Mouse (Mus musculus) activated CD4-positive, CD25-positive, alpha-beta regulatory T cell, adult 4 months (primary cell): ENCODE data around the gene Upp1. TPM values are rescaled to one million over a fixed set of nuclear protein-coding genes. Genes with fewer than 3 reads are reported as not detected.
"Not testable (repeated sequence)": the region's sequence is repeated elsewhere in the genome, so short reads cannot be mapped to it uniquely, and the experiment has no call there.

Experiments
- ATAC-seq: one replicate; pipeline ENCODE4 v1.8.0; 2017
- polyA plus RNA-seq, 2 experiments: library from polyadenylated mRNA; unstranded; fragments of 100-300 nt; shearing (Covaris generic); gene quantifications; one replicate each; pipeline ENCODE4 v1.2.1; 2017

Gene Upp1
- polyA plus RNA-seq: under 1 TPM in 1 of 2 experiments, not detected in 1; 0.41 TPM

DNA sequence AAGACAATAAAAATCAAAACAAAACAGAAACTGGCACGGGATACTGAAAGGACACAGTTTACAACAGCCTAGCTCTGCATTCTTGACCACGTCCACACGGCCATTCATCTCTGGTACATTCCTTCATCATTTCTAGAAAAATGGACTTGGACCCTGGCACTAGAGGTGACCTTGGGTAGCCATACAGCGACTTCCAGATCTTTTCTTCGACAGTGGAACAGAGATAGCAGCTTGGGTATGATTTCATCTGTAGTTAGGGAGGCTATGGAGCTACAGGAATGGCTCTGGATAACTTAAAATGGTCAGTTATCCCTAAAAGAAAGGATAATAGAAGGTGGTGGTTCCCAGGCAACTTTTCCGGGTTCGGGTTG, at the start of gene Upp1:
Upp1 (plus strand) TSS at position 54 of the 371 bp plus-strand sequence.
- ATAC-seq: no peak

DNA sequence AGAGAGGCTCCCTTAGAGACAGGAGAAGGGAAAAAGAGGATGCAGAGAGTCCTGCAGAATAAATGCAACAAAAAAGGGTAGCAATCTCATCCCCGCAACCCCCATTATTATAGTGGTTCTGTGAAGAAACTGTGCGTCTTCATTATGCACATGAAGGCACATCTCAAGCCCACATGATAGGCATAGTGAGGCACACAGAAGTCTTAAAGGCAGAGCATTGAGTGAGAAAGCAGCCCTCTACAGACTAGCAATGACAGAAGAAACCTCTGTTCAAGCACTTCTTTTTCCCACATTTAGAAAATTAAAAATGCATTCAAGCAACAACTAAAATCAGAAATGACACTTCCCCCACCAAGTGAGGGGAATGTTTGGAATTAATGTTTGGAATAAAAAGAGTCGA, 41.5 kb upstream of the Upp1 start:
- ATAC-seq: no peak

DNA sequence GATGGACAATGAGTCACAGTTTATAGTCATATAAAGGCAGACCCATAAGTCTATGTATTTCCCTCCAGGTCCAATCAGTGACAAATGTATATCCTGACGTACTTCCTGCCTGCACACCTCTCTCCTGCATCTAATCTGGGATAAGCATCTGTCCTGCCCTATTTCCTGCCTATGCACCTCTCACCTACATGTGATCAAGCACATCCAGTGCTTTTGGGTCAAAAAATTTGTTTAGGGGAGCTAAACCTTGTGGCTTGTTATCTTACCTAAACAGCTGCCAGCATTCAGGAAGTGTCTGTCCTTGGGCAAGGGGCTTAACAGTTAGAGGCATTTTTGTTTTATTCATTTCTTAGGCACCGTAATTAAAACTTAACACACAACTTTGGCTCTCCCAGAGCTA, 4.7 kb upstream of the Upp1 start:
- no peak for ATAC-seq

DNA sequence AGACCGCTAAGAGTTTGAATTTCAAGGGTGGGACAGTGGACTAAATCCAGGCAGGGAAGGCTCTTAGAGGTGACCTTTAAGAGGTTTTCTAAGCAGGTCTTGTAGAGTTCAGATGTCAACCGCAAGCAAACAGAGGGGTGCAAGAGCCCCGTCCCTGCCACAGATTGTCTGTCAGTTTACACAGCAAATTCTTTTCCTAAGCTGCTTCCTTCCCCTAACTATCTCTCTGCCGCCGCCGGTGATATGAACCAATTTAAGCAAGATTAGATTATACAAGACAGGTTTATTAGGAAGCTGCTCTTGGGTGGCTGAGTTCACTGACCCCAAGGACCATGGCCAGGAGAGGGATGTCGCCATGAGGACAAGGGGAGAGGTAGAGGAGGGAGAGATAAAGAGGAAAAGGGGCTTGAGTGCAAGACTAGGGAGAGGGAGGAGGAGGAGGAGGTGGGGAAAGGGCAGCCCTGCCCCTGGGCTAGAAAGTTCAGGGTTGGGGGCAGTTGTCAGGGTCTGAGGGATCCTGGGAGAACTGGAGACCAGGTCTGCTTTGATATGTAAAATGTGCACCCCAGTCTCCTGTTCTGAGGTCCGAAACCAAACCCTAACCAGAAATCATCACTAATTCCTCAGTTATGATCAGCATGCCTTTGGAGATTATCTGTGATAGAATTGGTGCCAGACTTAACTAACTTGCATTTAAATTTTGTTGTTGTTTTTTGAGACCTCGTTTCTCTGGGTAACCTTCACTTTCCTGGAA, 2.4 kb upstream of the Upp1 start:
- ATAC-seq: no peak

- no peak for ATAC-seq
These were observed 1.8 kb upstream of the Upp1 start for GRCm38 (mm10) chr11:9116121-9116520.

GRCm38 (mm10) chr11:9116916-9117315, 987 bp upstream of the Upp1 start:
- no peak for ATAC-seq

DNA sequence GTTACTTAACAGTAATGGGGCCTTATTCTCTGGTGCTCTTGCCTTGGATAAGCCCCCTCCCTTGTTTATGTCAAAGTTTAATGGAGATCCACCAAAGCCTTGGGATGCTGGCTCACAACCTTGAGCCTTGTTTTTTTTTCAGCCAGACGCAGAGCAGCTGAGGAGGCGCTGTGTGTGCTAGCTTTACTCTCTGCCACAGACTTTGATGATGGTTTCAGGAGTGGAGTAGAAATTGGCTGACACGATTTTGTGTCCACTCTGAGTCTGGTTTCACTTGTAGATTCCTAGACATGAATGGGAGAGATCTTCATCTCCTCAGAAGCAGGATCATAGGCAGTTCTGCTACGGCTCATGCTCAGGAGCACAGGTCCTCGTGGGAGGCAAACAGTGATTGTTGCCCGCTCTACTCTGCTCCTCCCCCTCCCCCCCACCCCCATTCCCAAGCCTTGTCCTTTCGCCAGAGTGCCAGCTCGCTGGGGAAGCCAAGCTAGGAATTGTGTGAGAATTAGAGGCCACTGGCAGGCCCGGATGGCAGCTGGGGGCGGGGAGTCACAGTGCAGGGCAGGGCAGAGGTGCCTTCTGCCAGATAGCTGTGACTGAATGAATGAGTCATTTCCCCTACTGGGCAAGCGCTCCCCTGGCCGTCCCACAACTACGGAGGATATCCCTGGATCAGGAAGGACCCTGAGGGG, 399 bp upstream of the Upp1 start:
- no peak for ATAC-seq

DNA sequence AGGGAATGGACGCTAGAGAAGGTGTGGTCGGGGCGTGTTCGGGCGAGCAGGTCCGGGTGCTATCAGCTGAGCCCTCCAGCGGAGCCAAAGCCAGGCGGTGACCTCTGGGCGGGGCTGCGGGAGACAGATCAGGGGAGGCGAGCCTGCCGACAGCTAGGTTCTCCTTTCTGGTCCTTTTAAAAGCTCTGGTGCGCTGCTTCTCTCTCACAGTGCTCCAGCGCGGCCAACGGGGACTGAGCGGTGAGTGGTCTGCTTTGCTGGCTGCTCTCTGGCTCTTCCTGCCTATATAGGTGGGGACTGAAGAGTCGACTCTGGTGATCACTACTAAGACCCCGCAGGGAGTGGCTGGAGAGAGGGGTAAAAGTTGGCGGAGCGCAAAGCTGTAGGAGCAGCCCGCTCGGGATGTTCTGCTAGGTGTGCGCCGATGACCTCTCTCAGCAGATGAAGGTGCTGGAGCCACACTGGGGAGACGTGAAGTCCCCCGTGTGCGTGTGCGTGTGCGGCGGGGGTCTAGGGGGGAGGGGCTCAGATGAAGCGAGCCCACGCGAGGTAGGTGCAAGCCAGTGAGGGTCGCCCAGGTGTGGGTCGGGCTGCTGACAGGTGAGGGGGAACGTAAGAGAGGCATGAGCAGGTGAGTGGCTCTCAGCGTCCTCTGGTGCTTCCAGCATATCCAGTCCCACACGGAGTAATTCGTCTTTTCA, 668 bp downstream of the Upp1 start:
- ATAC-seq: no peak

- ATAC-seq: no peak
These were observed 1.5 kb downstream of the Upp1 start for GRCm38 (mm10) chr11:9119231-9120020.

GRCm38 (mm10) chr11:9122315-9122714, 4.4 kb downstream of the Upp1 start:
- no peak for ATAC-seq

- ATAC-seq: no peak
These were observed 8.6 kb downstream of the Upp1 start for GRCm38 (mm10) chr11:9126373-9127107.

DNA sequence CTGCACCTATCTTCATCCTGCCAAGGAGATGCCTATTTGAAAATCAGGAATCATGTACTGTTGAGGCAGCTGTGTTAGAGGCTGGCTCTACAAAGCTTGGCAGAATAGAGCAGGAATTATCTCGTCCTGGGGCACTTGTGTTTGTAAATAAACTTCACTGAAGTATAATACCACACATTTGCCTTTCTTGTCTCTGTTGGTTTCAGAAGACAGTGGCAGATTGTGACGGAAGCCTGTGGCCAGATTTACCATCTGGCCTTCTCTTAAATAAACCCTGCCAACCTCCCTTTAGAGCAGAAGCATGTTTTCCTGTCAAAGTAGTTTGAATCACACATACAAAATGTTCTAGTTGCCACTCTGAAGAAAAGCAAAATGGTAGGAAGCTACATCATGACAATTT, 10.2 kb downstream of the Upp1 start:
- no peak for ATAC-seq

DNA sequence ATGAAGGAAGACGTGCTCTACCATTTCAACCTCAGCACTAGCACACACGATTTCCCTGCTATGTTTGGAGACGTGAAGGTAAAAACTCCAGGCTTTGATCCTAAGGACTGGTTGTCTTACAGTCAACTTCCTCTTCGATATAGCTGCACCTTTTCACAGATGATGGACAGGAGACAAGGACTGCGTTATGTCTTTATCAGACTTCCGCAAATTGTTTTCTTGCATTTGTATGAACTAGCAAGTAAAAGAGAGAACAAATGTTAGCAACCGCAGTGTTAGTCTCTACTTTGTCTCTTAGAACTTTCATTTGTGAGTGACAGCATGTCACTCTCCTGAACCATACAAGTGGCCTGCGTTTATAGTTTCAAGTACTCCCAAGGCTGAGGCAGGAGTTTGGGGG, 11.6 kb downstream of the Upp1 start:
- ATAC-seq: no peak

DNA sequence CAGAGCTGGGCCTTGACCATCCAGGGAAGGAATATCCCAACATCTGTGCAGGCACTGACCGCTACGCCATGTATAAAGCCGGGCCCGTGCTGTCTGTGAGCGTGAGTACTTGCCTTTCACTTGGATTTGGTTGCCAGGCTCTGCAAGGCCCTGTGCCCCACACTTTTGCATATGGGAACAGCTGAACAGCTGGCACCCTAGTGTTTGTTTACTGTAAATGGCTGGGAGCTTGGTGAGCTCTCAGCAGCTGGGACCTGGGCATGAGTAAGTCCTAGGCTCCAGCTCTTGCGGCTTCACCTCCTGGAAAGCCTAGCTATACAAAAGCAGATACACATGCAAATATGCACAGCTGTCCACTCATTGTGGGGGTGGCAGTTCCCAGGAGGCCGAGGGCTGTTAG, 13.8 kb downstream of the Upp1 start:
- no peak for ATAC-seq

DNA sequence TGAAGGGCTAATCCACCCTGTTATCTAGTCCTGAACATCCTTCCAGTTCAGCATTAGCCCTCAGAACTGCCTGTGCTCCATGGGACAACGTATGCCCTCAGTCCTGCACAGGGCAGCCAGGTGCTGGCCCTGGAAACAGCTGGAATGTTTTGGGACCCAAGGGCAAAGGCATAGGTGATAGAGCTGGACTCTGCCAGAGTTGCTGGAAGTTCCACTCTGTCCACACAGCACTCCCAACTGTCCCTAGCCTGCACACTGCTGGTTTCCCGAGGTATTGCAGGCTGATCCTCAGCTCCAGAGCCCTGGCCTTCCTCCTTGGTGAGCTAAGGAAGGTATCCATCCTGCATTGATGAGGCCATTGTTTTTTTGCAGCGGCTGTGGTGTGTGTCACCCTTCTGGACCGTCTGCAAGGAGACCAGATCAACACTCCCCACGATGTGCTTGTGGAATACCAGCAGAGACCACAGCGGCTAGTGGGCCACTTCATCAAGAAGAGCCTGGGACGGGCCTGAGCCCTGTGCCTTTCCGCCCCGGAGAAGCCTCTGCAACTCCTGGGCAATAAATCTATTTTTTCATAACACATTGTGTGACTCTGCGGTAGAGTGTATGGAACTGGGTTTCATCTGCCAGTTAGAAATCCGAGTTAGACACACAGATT, 17.8 kb downstream of the Upp1 start:
- ATAC-seq: no peak

- ATAC-seq: peak; percentile 52
These were observed 18.6 kb downstream of the Upp1 start for GRCm38 (mm10) chr11:9136471-9136870.

DNA sequence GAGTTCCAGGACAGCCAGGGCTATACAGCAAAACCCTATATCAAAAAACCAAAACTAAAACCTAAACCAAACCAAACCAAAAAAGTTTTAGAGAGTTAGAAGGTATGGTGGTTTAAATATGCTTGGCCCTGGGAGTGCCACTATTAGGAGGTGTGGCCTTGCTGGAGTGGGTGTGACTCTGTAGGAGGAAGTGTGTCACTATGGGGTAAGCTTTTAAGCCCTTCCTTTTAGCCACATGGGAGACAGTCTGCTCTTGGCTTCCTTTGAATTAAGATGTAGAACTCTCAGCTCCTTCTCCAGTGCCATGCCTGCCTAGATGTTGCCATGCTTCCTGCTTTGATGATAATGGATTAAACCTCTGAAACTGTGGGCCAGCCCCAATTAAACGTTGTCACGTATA, 27.2 kb downstream of the Upp1 start:
- no peak for ATAC-seq

DNA sequence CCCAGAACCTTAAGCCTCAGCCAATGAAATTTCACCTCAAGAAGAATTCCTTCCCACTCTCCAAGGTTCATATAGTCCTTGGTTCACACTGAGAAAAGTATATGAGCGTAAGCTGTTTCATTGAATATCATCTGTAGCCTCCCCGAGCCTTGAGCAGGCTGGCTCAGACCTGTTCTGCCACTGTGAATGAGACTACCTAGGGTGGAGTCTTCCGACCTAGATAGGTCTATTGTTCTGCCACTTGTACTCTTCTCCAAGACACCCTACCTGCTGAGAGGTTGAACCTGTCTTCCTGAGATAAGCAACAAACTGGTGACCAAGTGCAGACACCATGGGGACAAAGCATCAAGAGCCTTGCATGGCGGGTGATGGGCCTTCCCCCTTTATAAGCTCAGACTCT, 28.2 kb downstream of the Upp1 start:
- no peak for ATAC-seq

DNA sequence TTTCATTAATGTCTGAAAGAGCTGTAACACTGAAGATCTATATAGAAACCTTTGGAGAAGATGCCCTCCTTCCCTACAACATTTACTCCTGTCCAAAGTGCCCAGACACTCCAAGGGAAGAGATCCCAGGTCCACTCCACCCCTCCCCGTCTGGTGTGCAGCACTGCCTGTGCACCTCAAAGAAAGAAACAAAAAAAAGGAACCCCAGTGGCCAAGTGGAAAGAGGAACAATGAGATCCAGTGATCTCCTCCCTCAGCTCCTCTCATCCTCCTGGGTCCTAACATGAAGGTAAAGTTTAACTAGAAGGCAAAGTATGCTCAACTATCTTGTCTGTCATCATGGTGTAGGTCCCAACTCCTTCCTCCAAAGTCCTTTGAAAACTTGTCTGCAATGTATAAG, 28.8 kb downstream of the Upp1 start:
- ATAC-seq: no peak

GRCm38 (mm10) chr11:9148206-9148605, 30.3 kb downstream of the Upp1 start:
- no peak for ATAC-seq

DNA sequence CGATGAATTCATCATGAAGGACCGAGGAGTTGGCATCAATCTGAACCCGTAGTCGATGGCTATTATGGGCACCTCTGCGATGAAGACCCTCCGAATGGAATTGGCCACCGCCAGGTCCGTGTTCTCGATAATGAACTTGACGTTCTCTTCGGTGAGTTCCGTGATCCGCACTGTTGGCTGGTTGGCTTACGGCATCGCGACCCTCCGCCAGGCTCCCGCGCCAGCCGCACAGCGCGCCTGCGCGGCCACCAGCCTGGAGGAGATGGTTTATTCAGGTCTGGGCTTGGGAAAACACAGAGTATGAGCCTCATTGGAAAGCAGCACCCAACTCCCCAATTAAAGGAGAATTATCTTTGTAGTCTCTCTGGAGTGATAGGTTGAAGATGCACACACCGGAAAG, 32.5 kb downstream of the Upp1 start:
- ATAC-seq: not testable (repeated sequence)

- ATAC-seq: no peak
These were observed 42.0 kb downstream of the Upp1 start for GRCm38 (mm10) chr11:9159953-9160352.
